Mouse (Mus musculus) thymus, adult 2 months (tissue): ENCODE results near the gene S100a5.

Experiments used
- CTCF ChIP-seq: fragments of 200-500 bp; IDR thresholded peaks from 2 replicates; pipeline ENCODE4 v1.5.1; 2012; ENCODE audit warnings: mild to moderate bottlenecking, control low read depth, low read length, moderate library complexity, borderline replicate concordance; ENCODE audit not compliant: control insufficient read depth, poor library complexity, insufficient read depth; ENCODE audit errors: extremely low read depth
- POLR2A ChIP-seq: fragments of 200-500 bp; IDR thresholded peaks from 2 replicates; pipeline ENCODE4 v1.6.1; 2012; ENCODE audit warnings: mild to moderate bottlenecking, low read length, control low read depth, moderate library complexity; ENCODE audit not compliant: control insufficient read depth, poor library complexity, insufficient read depth; ENCODE audit errors: extremely low read depth

DNA sequence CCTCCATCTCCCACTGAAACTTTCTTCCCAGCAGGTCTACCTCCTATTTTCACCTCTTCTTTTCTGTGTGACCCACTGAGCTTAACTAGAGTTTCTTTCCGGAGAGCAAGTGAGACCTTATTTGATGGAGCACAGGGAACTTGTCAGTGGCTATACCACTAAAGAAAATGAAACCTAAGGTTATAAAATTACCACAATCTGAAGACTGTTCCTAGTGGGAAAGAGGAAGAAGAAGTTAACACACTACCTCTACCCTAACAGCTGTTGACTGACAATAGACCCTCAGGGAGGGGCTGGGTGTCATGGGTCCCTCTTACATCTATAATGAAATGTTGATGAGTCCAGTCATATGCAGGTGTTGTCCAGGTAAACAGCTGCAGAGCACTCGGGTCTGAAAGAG lies 23.7 kb downstream of the S100a5 start:
- TF ChIP-seq CTCF (no peak), POLR2A (no peak)
